Mouse (Mus musculus): ENCODE measurements around the gene Mthfd1.

Mthfd1 gene

DNA sequence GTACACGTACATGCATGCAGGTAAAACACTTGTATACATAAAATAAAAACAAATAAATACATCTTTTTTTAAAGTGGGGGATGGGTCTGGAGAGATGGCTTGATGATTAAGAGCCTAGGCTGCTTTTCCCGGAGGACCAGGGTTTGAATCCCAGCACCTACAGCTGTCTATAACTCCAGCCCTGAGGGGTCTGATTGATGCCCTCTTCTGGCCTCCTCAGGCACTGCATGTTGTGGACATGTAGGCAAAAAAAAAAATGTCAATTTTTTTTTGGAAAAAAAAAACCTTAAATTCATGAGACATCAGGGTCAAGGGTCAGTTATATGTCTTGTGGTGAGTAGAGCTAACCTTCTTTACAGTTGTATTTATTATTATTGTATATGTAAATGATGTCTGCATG, 35.2 kb downstream of the Mthfd1 start:
- in situ Hi-C loops (cut with MboI; ENCODE audit: unreplicated experiment in 2 of 2): loop anchor here in 1 of 2 experiments (25.0 kb wide), 1 partner anchor 472 kb away; the partner anchor contains the start of genes Churc1 and Fntb

DNA sequence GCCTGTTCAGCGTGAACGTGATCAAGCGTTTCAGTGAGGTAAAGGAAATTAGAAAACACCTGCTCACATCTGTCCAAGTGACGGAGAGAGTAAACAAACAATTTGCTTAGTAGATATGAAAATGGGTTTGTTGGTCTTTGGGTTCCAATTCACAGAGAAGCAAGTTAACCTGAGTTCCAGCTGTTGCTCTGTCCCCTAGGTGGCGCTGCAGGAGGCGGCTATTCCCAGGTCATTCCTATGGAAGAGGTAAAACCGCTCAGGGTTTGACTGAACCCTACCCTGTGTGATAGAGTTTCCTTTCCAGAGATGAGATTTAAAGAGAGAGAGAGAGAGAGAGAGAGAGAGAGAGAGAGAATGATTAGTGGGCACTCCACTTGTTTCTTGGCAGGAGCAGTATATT, 38.1 kb downstream of the Mthfd1 start:
- in situ Hi-C loops (cut with MboI; ENCODE audit: unreplicated experiment in 2 of 2): loop anchor here in 1 of 2 experiments (25.0 kb wide), 1 partner anchor 469 kb away; the partner anchor contains the start of genes Churc1 and Fntb

DNA sequence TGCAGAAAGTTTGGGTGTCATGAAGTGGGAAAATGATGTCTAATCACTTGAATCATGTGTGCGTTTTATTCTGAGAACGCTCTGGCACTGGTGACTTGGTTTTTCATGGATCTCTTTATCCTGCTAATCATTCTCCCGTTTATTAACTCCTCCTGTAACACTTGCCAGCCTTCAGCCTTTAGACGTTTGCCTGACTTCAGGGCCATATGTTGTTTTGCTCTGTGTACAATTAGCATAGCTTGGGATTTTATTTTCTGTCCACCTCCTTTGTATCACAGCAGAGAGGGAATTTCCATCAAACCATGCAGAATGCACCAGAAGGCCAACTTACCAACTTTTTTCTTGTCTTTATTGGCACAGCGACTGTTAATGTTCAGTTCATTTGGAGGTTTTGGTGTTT, 42.7 kb downstream of the Mthfd1 start:
- in situ Hi-C loops (cut with MboI; ENCODE audit: unreplicated experiment in 2 of 2): loop anchor here in 1 of 2 experiments (25.0 kb wide), 1 partner anchor 464 kb away; the partner anchor contains the start of genes Churc1 and Fntb

GRCm38 (mm10) chr12:76299361-76299906, 44.3 kb downstream of the Mthfd1 start:
- in situ Hi-C loops (cut with MboI; ENCODE audit: unreplicated experiment in 2 of 2): loop anchor here in 1 of 2 experiments (25.0 kb wide), 1 partner anchor 463 kb away; the partner anchor contains the start of genes Churc1 and Fntb

- in situ Hi-C loops (cut with MboI; ENCODE audit: unreplicated experiment in 2 of 2): no loop called here
Measured at GRCm38 (mm10) chr12:76300367-76300766, 45.3 kb downstream of the Mthfd1 start.

DNA sequence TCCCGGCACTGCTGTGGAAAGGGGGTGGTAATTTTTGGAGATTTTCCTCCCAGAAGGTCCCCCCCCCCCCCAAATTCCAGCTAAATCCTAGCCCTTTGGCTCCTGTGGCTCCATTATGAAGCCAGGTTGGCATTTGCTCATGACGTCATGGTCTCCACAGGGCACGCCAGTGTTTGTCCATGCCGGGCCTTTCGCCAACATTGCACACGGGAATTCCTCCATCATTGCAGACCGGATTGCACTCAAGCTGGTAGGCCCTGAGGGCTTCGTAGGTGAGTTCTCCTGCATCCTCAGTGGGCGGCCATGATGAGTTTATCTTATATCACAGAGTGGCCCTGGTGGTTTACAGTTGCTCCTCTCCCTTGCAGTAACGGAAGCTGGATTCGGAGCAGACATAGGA, 48.4 kb downstream of the Mthfd1 start:
- in situ Hi-C loops (cut with MboI; ENCODE audit: unreplicated experiment in 2 of 2): no loop called here

DNA sequence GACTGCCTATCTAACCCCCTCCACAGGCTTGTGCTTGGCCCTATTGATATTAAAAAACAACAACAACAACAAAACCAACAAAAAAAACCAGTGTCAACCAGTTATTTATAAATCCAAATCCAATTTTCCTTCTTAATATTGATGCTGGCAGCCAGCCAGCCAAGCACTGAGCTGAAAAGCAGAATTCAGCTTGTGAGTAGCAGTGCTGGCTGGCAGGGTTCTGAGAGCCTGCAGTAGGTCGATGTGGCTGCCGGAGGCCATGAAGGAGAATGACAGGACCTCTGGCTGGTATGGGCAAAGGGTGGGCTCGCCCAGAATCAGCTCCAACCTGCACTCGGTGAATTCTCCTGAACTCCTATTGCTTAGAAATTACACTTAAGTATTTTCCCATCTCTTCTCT, 49.1 kb downstream of the Mthfd1 start:
- in situ Hi-C loops (cut with MboI; ENCODE audit: unreplicated experiment in 2 of 2): no loop called here

GRCm38 (mm10) chr12:76305107-76305506, 50.0 kb downstream of the Mthfd1 start:
- in situ Hi-C loops (cut with MboI; ENCODE audit: unreplicated experiment in 2 of 2): no loop called here

DNA sequence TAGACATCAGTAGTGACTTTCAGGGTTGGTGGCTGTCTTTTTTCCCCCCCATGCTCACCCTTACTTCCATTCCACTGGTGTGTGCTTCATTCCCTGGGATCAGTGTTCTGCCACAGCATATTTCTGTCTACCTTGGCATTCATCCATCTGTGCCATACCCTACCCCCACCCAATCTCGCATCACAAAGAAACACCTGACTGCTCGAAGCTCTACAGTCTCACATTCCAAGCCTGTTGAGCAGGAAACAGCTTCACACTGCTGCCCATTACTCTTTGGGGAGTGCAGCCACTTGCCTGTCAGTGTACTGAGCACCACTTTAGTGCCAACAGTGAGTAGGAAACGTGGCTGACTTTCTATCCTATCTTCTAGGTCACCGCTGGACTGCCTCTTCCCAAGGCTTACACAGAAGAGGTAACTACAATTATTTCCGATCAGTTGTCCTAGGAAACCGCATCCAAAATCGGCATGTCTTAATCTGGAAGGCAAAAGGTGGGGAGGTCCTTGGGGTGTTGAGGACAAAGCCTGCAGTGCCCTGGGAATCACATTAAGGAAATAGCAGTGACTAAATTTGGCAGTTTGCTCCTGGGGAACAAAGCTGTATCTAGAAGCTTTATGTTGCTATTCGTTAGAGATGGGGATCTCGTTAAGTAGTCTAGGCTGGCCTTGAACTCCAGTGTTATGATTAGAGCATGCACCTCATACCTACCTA, 51.9 kb downstream of the Mthfd1 start:
- in situ Hi-C loops (cut with MboI; ENCODE audit: unreplicated experiment in 2 of 2): no loop called here

DNA sequence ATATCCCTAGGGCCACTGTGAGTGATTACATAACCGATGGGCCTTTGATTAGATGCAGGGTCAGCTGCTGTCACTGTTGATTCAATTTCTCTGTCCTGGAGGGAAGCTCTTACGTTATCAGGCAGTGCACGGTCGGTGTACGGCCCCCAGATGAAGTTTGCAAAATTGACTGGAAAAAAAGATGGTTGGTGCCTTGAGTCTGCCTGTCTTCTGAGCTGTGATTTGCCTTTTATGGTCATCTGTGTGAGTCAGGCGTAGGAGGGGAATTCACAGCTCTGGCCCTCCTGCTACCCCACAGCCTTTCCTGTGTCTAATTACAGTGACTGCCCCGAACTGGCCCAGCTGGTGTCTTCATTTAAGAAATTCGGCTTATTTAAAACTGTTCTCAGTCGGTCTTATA, 52.9 kb downstream of the Mthfd1 start:
- in situ Hi-C loops (cut with MboI; ENCODE audit: unreplicated experiment in 2 of 2): no loop called here

DNA sequence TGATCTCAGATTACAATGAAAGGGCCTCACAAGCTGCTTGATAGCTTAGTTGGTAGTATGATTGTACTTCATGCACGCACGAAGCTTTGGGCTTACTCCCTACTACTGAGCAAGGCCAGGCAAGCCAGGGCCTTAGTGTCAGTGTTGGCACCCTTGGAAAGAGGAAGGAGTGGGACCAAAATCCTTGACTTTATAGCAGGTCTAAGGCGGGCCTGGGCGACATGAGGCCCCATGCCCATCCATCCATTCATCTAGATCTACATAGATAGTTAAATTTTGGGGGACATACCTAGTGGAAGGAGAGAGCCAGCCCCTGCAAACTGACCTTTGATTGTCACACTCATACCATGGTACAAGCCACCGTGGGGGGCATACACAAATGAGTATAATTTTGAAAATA, 53.3 kb downstream of the Mthfd1 start:
- in situ Hi-C loops (cut with MboI; ENCODE audit: unreplicated experiment in 2 of 2): no loop called here

DNA sequence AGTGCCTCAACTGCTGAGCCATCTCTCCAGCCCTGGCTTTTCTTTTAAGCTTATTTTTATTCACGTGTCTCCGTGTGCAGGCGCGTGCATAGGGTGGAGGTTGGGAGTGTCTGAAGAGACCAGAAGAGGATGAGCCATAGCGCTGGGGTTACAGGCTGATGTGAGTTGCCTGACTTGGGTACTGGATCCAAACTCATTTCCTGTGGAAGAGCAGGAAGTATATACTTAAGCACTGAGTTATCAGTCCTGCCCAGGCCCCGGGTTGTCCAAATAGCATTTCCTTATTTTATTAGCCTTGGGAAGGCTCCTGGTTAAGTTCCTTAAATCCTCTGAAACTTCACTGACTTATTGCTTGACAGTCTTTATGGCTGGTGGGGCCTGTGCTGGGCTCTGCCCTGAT, 54.9 kb downstream of the Mthfd1 start:
- in situ Hi-C loops (cut with MboI; ENCODE audit: unreplicated experiment in 2 of 2): no loop called here

DNA sequence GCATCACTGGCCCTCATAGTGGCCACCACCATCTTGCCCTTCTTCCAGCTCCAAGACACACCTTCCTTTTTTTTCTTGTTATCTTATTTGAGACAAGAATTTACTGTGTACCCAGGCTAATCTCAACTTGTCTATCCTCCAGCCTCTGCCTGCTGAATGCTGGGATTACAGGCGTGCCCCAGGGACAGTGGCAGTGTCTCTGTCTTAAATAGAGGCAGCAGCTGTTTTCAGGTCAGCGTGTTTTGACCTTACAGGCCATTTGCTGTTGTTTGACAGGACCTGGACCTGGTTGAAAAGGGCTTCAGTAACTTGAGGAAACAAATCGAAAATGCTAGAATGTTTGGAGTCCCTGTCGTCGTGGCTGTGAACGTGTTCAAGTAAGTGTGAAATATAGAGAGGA, 55.5 kb downstream of the Mthfd1 start:
- in situ Hi-C loops (cut with MboI; ENCODE audit: unreplicated experiment in 2 of 2): no loop called here

- in situ Hi-C loops (cut with MboI; ENCODE audit: unreplicated experiment in 2 of 2): no loop called here
Measured at GRCm38 (mm10) chr12:76311227-76311626, 56.1 kb downstream of the Mthfd1 start.

- in situ Hi-C loops (cut with MboI; ENCODE audit: unreplicated experiment in 2 of 2): no loop called here
Measured at GRCm38 (mm10) chr12:76311951-76312350, 56.9 kb downstream of the Mthfd1 start.

DNA sequence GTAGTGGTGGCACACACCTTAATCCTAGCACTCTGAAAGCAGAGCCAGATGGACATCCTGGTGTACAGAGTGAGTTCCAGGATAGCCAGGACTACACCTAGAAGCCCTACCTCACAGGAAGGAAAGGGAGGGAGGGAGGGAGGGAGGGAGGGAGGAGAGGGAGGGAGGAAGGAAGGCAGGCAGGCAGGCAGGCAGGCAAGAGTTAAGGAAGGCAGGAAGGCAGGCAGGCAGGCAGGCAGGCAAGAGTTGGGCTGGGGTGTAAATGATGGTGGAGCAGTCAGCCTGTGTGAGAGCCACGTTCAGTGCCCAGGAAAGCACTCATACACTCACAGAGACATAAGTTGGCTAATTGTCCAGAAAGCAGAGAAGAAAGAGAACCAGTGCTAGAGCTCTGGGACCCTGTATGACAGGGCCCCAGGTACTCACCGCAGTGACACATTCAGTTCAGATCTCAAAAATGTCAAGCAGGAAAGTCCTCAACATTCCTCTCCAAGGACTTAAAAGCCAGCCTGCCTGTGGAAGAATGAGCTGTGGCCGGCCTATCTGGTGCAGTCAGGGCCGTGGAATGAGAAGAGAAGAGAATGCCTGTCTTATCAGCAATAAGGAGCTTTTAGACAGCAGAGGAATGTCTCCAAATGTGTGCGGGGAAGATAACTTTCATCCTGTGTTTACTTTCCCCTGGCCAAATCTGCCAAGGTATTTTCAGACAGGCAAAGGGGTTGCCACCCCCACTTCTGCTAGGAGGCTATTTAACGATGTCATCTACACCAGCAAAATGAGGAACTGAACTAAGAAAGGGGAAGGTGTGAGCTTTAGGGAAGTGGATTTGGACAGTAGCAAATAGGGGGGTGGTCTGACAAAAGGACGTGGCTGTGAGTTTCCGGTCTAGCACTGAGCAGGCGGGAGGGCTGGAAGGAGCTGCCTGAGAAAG, 63.4 kb downstream of the Mthfd1 start:
- in situ Hi-C loops (cut with MboI; ENCODE audit: unreplicated experiment in 2 of 2): no loop called here

DNA sequence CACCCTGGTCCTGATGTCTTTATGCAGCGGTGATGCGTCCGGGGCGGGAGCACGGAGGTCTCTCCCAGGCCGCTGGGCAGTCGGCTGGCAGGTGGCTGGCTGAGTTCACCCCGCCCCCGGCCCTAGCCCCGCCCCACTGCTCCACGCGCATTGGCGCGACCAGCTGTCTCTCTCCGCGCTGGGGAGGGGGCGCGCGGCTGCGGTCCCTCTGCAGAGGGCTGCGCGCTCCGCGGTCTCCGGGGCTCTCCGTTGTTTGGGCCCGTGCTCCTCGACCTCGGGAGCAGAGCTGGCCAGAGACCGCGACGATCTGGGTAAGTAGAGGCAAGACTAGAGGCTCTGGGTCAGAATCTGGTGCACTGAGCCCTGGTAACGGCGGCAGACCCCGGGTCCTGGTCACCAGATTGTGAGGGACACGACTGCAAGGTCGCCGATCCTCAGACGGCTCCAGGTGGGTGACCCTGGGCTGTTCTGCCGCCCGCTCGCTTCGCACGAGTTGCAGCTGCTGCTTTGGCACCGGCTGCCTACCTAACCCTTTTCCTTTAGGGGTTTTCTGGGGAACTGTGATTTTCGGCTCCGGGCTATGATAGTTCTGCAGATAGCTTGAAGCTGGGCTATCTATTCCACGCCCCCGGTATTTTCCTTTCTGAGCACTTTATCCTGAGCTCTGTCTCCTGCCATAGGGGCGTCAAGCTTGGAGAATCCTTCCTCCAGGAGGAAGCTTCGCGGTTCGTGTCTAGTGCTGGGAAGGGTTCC, 69.8 kb downstream of the Mthfd1 start, which contains the start of gene Akap5:
Gene Akap5 (plus strand): TSS at position 213 of the 753 bp plus-strand sequence.
- in situ Hi-C loops (cut with MboI; ENCODE audit: unreplicated experiment in 2 of 2): no loop called here

DNA sequence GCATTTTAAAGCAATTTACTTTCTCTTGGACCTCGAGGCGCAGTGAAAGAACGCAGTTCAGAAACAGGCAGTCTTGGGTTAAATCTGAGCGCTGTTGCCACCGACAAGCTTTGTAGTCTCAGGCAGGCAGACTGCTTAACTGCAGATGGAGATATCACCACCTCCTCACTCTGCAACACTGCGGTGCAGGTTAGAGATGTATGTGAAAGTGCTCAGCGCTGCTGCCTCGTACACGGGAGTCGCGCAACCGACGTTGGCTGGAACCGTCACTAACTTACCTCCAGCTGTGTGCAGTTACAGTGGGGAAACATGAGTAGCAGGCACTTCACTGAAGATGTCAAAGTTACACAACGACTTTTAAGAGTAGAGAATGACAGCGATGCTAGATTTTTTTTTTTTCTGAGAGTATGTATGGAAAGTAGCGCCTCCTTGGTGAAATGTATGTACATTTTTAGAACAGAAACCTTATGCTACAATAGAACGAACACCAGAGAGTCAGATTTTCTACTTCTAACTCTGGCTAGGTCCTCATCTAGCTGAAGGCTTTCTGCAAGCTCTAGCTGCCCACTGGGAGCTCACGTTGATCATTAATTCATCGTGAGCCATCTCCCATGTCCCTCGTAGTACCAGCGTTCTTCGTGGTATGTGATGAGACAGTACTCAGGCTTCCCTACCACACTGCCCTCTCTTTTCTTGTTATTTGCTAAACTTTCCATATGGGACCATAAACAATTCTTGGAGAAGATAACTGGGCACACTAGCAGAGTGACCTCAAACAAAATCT, 71.5 kb downstream of the Mthfd1 start:
- in situ Hi-C loops (cut with MboI; ENCODE audit: unreplicated experiment in 2 of 2): no loop called here

DNA sequence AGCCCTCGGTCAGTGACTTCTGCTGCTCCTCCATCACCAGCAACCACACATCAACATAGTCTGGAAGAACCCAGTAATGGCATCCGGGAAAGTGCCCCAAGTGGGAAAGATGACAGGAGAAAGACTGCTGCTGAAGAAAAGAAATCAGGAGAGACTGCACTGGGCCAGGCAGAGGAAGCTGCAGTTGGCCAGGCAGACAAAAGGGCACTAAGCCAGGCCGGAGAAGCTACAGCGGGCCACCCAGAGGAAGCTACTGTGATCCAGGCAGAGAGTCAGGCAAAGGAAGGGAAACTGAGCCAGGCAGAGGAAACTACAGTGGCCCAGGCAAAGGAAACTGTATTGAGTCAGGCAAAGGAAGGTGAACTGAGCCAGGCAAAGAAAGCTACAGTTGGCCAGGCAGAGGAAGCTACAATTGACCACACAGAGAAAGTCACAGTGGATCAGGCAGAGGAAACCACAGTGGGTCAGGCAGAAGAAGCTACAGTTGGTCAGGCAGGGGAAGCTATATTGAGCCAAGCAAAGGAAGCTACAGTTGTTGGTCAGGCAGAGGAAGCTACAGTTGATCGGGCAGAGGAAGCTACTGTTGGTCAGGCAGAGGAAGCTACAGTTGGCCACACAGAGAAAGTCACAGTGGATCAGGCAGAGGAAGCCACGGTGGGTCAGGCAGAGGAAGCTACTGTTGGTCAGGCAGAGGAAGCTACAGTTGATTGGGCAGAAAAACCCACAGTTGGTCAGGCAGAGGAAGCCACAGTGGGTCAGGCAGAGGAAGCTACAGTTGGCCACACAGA, 73.7 kb downstream of the Mthfd1 start:
- in situ Hi-C loops (cut with MboI; ENCODE audit: unreplicated experiment in 2 of 2): no loop called here
